Mouse (Mus musculus): ENCODE data around the gene Gm20388. TPM values are rescaled to one million over a fixed set of nuclear protein-coding genes. Genes with fewer than 3 reads are reported as not detected.

The Gm20388 gene
- total RNA-seq, 1 experiment, result 27.0 TPM

DNA sequence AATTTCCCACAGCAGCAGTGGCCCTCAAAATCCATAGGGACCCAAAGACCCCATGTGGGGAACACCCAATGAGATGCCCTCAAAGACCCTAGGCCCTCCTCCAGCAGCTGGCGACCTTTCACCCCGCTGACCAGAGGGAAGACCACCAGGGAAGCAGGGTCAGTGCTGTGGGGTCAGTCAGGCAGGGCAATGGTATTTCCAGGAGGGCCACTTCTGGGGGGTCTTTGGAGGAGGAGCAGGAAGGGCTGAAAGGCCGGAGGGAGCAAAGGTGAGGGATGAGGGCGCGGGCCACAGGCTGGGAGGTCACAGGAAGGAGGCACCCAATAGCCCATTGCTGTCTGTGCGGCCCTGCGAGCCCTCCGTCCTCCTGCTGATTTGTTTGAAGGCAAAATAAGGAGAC, 1539.6 kb downstream of the Gm20388 start:
- Histone ChIP-seq H3K4me3 (ENCODE audit: insufficient read depth in 1 of 2, low read depth in 1 of 2, low read length in 2 of 2, poor library complexity in 1 of 2, severe bottlenecking in 1 of 2) (no peak overlapping the region), H3K9me3 (ENCODE audit: control insufficient read depth, insufficient read depth, low read depth, low read length) (no peaks in the 10 kb centered on the region), H3K27ac (ENCODE audit: insufficient read depth, low read depth, low read length, poor library complexity, severe bottlenecking) (no peak overlapping the region), H3K9ac (ENCODE audit: insufficient read depth, low read depth, low read length, poor library complexity, severe bottlenecking) (no peak overlapping the region), H3K36me3 (ENCODE audit: control insufficient read depth, insufficient read depth, low read length, poor library complexity, severe bottlenecking) (no peaks in the 10 kb centered on the region), H3K4me1 (ENCODE audit: control insufficient read depth in 2 of 2, insufficient read depth in 2 of 2, low read length in 2 of 2, poor library complexity in 1 of 2) (0 out of 4 replicates have a peak, but pooled peaks cover 0 to 2% of the 10 kb centered on the region in 2 experiments)
- TF ChIP-seq MAFK (IDR thresholded peaks at IDR 0.05; ENCODE audit: insufficient read depth, low read depth, low read length), result no peak
- TF ChIP-seq HCFC1 (IDR thresholded peaks at IDR 0.05; ENCODE audit: borderline replicate concordance, insufficient read depth, low read length), result no peak
- no peak for TF ChIP-seq ZNF384 (IDR thresholded peaks at IDR 0.05; ENCODE audit: low read depth, low read length)
- TF ChIP-seq ZC3H11A (IDR thresholded peaks at IDR 0.05; ENCODE audit: borderline replicate concordance, low read depth, low read length), result no peak
- no peak for TF ChIP-seq CHD2 (IDR thresholded peaks at IDR 0.05; ENCODE audit: low read depth, low read length)
- in situ Hi-C loops (cut with MboI; ENCODE audit: low sequenced_read_pairs in 2 of 2, unreplicated experiment in 2 of 2), result no loop called here
- DNase-seq (ENCODE audit: low read depth, low spot score), result no peak

DNA sequence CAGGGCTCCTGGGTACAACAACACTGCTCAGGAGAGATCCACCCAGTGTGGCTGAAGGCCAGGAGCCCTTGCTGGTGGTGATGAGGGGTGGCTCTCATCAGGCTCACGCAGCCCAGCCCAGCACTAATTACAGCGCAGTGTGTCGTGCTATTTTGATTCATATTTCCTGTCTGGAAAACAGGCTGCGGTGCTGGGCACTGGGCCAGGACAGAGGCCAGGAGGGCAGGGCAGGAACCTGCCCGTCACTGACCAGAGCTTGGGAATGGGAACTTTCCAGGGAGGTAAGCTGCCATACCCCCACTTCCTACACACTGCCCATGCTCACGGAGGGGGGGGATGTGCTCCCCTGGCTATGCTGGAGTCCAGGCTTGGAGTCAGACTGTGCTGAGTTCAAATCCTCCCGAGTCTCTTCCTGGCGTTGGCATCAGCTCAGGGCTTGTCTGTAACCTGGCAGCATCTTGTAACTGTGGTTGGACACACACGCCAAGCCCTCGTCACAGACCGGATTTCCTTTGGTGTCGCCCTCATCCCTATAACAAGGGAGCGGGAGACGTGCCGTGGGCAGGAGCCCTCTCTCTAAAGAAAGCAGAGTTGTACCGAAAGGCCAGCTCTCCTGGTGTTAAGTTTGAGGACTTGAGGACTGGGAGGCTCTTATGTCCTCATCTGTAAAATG, 1540.9 kb downstream of the Gm20388 start:
- no peak overlapping the region for H3K4me3 ChIP-seq (ENCODE audit: insufficient read depth in 1 of 2, low read depth in 1 of 2, low read length in 2 of 2, poor library complexity in 1 of 2, severe bottlenecking in 1 of 2)
- no peak overlapping the region for H3K9ac ChIP-seq (ENCODE audit: insufficient read depth, low read depth, low read length, poor library complexity, severe bottlenecking)
- no peak overlapping the region for H3K27ac ChIP-seq (ENCODE audit: insufficient read depth, low read depth, low read length, poor library complexity, severe bottlenecking)
- TF ChIP-seq ZNF384 (IDR thresholded peaks at IDR 0.05; ENCODE audit: low read depth, low read length) (no peak), MAFK (IDR thresholded peaks at IDR 0.05; ENCODE audit: insufficient read depth, low read depth, low read length) (no peak), ZC3H11A (IDR thresholded peaks at IDR 0.05; ENCODE audit: borderline replicate concordance, low read depth, low read length) (no peak), CHD2 (IDR thresholded peaks at IDR 0.05; ENCODE audit: low read depth, low read length) (no peak), HCFC1 (IDR thresholded peaks at IDR 0.05; ENCODE audit: borderline replicate concordance, insufficient read depth, low read length) (no peak)
- H3K36me3 ChIP-seq (ENCODE audit: control insufficient read depth, insufficient read depth, low read length, poor library complexity, severe bottlenecking), result no peaks in the 10 kb centered on the region
- 0 out of 4 replicates have a peak, but pooled peaks cover 0 to 2% of the 10 kb centered on the region in 2 experiments for H3K4me1 ChIP-seq (ENCODE audit: control insufficient read depth in 2 of 2, insufficient read depth in 2 of 2, low read length in 2 of 2, poor library complexity in 1 of 2)
- no peak for DNase-seq (ENCODE audit: low read depth, low spot score)
- in situ Hi-C loops (cut with MboI; ENCODE audit: low sequenced_read_pairs in 2 of 2, unreplicated experiment in 2 of 2), result no loop called here
- H3K9me3 ChIP-seq (ENCODE audit: control insufficient read depth, insufficient read depth, low read depth, low read length), result no peaks in the 10 kb centered on the region

DNA sequence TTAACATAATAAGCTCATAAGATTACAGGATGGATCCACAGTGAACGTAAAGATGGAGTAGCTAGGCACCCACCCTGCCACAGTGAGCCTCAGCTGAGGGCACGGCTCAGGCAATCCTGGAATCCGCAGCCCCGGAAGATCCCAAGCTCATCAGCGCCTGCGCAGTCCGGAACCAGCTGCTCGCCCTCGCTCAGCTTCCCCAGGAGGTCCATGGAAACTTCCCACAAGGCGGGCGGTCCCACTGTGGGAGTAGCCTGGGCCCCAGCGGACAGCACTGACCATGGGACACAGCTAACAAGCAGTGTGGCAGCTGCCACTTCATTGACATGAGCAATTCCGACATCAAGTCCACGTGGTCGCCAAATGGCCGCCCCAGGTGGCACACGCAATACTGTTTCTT, 1544.1 kb downstream of the Gm20388 start:
- Histone ChIP-seq H3K4me1 (ENCODE audit: control insufficient read depth in 2 of 2, insufficient read depth in 2 of 2, low read length in 2 of 2, poor library complexity in 1 of 2) (0 out of 4 replicates have a peak, but pooled peaks cover 0 to 2% of the 10 kb centered on the region in 2 experiments), H3K9me3 (ENCODE audit: control insufficient read depth, insufficient read depth, low read depth, low read length) (no peaks in the 10 kb centered on the region), H3K9ac (ENCODE audit: insufficient read depth, low read depth, low read length, poor library complexity, severe bottlenecking) (no peak overlapping the region), H3K27ac (ENCODE audit: insufficient read depth, low read depth, low read length, poor library complexity, severe bottlenecking) (no peak overlapping the region), H3K4me3 (ENCODE audit: insufficient read depth in 1 of 2, low read depth in 1 of 2, low read length in 2 of 2, poor library complexity in 1 of 2, severe bottlenecking in 1 of 2) (no peak overlapping the region), H3K36me3 (ENCODE audit: control insufficient read depth, insufficient read depth, low read length, poor library complexity, severe bottlenecking) (no peaks in the 10 kb centered on the region)
- DNase-seq (ENCODE audit: low read depth, low spot score), result no peak
- in situ Hi-C loops (cut with MboI; ENCODE audit: low sequenced_read_pairs in 2 of 2, unreplicated experiment in 2 of 2), result no loop called here
- TF ChIP-seq ZNF384 (IDR thresholded peaks at IDR 0.05; ENCODE audit: low read depth, low read length) (no peak), MAFK (IDR thresholded peaks at IDR 0.05; ENCODE audit: insufficient read depth, low read depth, low read length) (no peak), CHD2 (IDR thresholded peaks at IDR 0.05; ENCODE audit: low read depth, low read length) (no peak), ZC3H11A (IDR thresholded peaks at IDR 0.05; ENCODE audit: borderline replicate concordance, low read depth, low read length) (no peak), HCFC1 (IDR thresholded peaks at IDR 0.05; ENCODE audit: borderline replicate concordance, insufficient read depth, low read length) (no peak)

DNA sequence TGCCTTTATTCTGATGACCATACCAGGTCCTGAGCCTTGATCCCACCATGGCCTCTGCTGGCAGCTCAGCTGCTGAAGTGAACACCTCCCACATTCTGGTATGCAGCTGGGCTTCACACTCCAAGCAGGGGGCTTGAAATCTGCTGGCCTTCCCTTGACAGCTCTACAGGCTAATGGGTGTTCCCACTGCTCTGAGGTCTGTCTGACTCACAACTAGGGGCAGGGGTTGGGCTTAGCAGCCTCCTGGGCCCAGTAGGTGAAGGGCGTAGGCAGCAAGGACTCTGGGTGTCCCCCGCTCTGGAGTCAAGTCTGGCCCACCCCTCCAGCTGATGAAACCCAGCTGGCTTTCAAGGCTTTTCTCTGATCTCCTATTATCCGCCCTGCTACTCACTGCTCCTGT, 1550.6 kb downstream of the Gm20388 start:
- no peak overlapping the region for H3K4me3 ChIP-seq (ENCODE audit: insufficient read depth in 1 of 2, low read depth in 1 of 2, low read length in 2 of 2, poor library complexity in 1 of 2, severe bottlenecking in 1 of 2)
- no peak for DNase-seq (ENCODE audit: low read depth, low spot score)
- no peaks in the 10 kb centered on the region for H3K9me3 ChIP-seq (ENCODE audit: control insufficient read depth, insufficient read depth, low read depth, low read length)
- H3K27ac ChIP-seq (ENCODE audit: insufficient read depth, low read depth, low read length, poor library complexity, severe bottlenecking), result no peak overlapping the region
- H3K9ac ChIP-seq (ENCODE audit: insufficient read depth, low read depth, low read length, poor library complexity, severe bottlenecking), result no peak overlapping the region
- in situ Hi-C loops (cut with MboI; ENCODE audit: low sequenced_read_pairs in 2 of 2, unreplicated experiment in 2 of 2), result no loop called here
- H3K4me1 ChIP-seq (ENCODE audit: control insufficient read depth in 2 of 2, insufficient read depth in 2 of 2, low read length in 2 of 2, poor library complexity in 1 of 2), result peaks cover 0 to 2% of the 10 kb centered on the region in 2 experiments; a peak in 1 of 4 replicates
- TF ChIP-seq MAFK (IDR thresholded peaks at IDR 0.05; ENCODE audit: insufficient read depth, low read depth, low read length) (no peak), HCFC1 (IDR thresholded peaks at IDR 0.05; ENCODE audit: borderline replicate concordance, insufficient read depth, low read length) (no peak), ZC3H11A (IDR thresholded peaks at IDR 0.05; ENCODE audit: borderline replicate concordance, low read depth, low read length) (no peak), ZNF384 (IDR thresholded peaks at IDR 0.05; ENCODE audit: low read depth, low read length) (no peak), CHD2 (IDR thresholded peaks at IDR 0.05; ENCODE audit: low read depth, low read length) (no peak)
- no peaks in the 10 kb centered on the region for H3K36me3 ChIP-seq (ENCODE audit: control insufficient read depth, insufficient read depth, low read length, poor library complexity, severe bottlenecking)
